Mouse (Mus musculus): ENCODE results near the gene Olfr1444. TPM values are rescaled to one million over a fixed set of nuclear protein-coding genes. Genes with fewer than 3 reads are reported as not detected.

The Olfr1444 gene
- polyA plus RNA-seq (2016; fragmentation: Nextera tagmentation; extraction: Ambion mirVana): not detected in 2 replicates

GRCm38 (mm10) chr19:12856983-12857382 lies at the start of gene Olfr1444:
Gene Olfr1444, plus strand, starts transcription at chr19:12857283.
- H3K9me3 ChIP-seq (replicated peaks): peaks cover 6% of the 10 kb centered on the region; the same call in 1 of the 2 replicates
- no peaks in the 10 kb centered on the region for H3K36me3 ChIP-seq
- H3K27ac ChIP-seq (replicated peaks): no peak within 1 kb of the TSS
- H3K4me1 ChIP-seq: no peaks in the 10 kb centered on the region
- no peak for DNase-seq (ENCODE audit: low spot score)
- WGBS: 71% methylated on average over 1 of the region's 1 CpGs
- H3K27me3 ChIP-seq (ENCODE audit: low read depth, poor library complexity, severe bottlenecking): no peaks in the 10 kb centered on the region
- H3K4me3 ChIP-seq: no peak within 1 kb of the TSS

GRCm38 (mm10) chr19:12812644-12813364 lies 44.3 kb upstream of the Olfr1444 start:
- H3K4me3 ChIP-seq: no peak overlapping the region
- 78% methylated on average over 1 of the region's 1 CpGs for WGBS

GRCm38 (mm10) chr19:12813883-12814282 lies 43.2 kb upstream of the Olfr1444 start:
- Histone ChIP-seq H3K4me1 (no peaks in the 10 kb centered on the region), H3K4me3 (no peak overlapping the region), H3K27ac (replicated peaks) (no peak overlapping the region), H3K27me3 (ENCODE audit: low read depth, poor library complexity, severe bottlenecking) (no peaks in the 10 kb centered on the region), H3K9me3 (replicated peaks) (no peaks in the 10 kb centered on the region), H3K36me3 (no peaks in the 10 kb centered on the region)
- no peak for DNase-seq (ENCODE audit: low spot score)
- WGBS: 95% methylated on average over 1 of the region's 1 CpGs

More at GRCm38 (mm10) chr19:12812644-12813364, 44.3 kb upstream of the Olfr1444 start:
- H3K27ac ChIP-seq (replicated peaks): no peak overlapping the region
- no peaks in the 10 kb centered on the region for H3K9me3 ChIP-seq (replicated peaks)
- no peaks in the 10 kb centered on the region for H3K27me3 ChIP-seq (ENCODE audit: low read depth, poor library complexity, severe bottlenecking)
- no peaks in the 10 kb centered on the region for H3K4me1 ChIP-seq
- no peak for DNase-seq (ENCODE audit: low spot score)
- no peaks in the 10 kb centered on the region for H3K36me3 ChIP-seq

GRCm38 (mm10) chr19:12818507-12818906 lies 38.6 kb upstream of the Olfr1444 start:
- H3K9me3 ChIP-seq (replicated peaks): no peaks in the 10 kb centered on the region
- no peaks in the 10 kb centered on the region for H3K27me3 ChIP-seq (ENCODE audit: low read depth, poor library complexity, severe bottlenecking)
- no peak for DNase-seq (ENCODE audit: low spot score)
- H3K27ac ChIP-seq (replicated peaks): no peak overlapping the region
- no peaks in the 10 kb centered on the region for H3K36me3 ChIP-seq
- no peaks in the 10 kb centered on the region for H3K4me1 ChIP-seq
- no peak overlapping the region for H3K4me3 ChIP-seq
- WGBS: 83% methylated on average over 1 of the region's 1 CpGs

GRCm38 (mm10) chr19:12820383-12820782 lies 36.7 kb upstream of the Olfr1444 start:
- DNase-seq (ENCODE audit: low spot score): no peak

GRCm38 (mm10) chr19:12824549-12824948 lies 32.5 kb upstream of the Olfr1444 start:
- H3K4me3 ChIP-seq: no peak overlapping the region
- no peak overlapping the region for H3K27ac ChIP-seq (replicated peaks)
- H3K4me1 ChIP-seq: no peaks in the 10 kb centered on the region
- no peaks in the 10 kb centered on the region for H3K36me3 ChIP-seq
- no peak for DNase-seq (ENCODE audit: low spot score)
- H3K9me3 ChIP-seq (replicated peaks): no peaks in the 10 kb centered on the region
- 77% methylated on average over 4 of the region's 4 CpGs for WGBS
- no peaks in the 10 kb centered on the region for H3K27me3 ChIP-seq (ENCODE audit: low read depth, poor library complexity, severe bottlenecking)

More at GRCm38 (mm10) chr19:12820383-12820782, 36.7 kb upstream of the Olfr1444 start:
- Histone ChIP-seq H3K27ac (replicated peaks) (no peak overlapping the region), H3K9me3 (replicated peaks) (no peaks in the 10 kb centered on the region), H3K27me3 (ENCODE audit: low read depth, poor library complexity, severe bottlenecking) (no peaks in the 10 kb centered on the region), H3K4me3 (no peak overlapping the region), H3K4me1 (no peaks in the 10 kb centered on the region), H3K36me3 (no peaks in the 10 kb centered on the region)
- 48% methylated on average over 4 of the region's 4 CpGs for WGBS

- Histone ChIP-seq H3K4me3 (no peak overlapping the region), H3K27ac (replicated peaks) (no peak overlapping the region), H3K4me1 (no peaks in the 10 kb centered on the region), H3K27me3 (ENCODE audit: low read depth, poor library complexity, severe bottlenecking) (no peaks in the 10 kb centered on the region), H3K36me3 (no peaks in the 10 kb centered on the region), H3K9me3 (replicated peaks) (no peaks in the 10 kb centered on the region)
- no peak for DNase-seq (ENCODE audit: low spot score)
- 78% methylated on average over 2 of the region's 2 CpGs for WGBS
These were observed 26.2 kb upstream of the Olfr1444 start for GRCm38 (mm10) chr19:12830823-12831430.

- Histone ChIP-seq H3K36me3 (no peaks in the 10 kb centered on the region), H3K4me3 (no peak overlapping the region), H3K27ac (replicated peaks) (no peak overlapping the region), H3K4me1 (no peaks in the 10 kb centered on the region), H3K27me3 (ENCODE audit: low read depth, poor library complexity, severe bottlenecking) (no peaks in the 10 kb centered on the region), H3K9me3 (replicated peaks) (no peaks in the 10 kb centered on the region)
- DNase-seq (ENCODE audit: low spot score): no peak
- WGBS: 73% methylated on average over 1 of the region's 1 CpGs
These were observed 25.5 kb upstream of the Olfr1444 start for GRCm38 (mm10) chr19:12831559-12831958.

- Histone ChIP-seq H3K4me3 (no peak overlapping the region), H3K9me3 (replicated peaks) (no peaks in the 10 kb centered on the region), H3K27me3 (ENCODE audit: low read depth, poor library complexity, severe bottlenecking) (no peaks in the 10 kb centered on the region), H3K4me1 (no peaks in the 10 kb centered on the region), H3K36me3 (no peaks in the 10 kb centered on the region), H3K27ac (replicated peaks) (no peak overlapping the region)
- 83% methylated on average over 3 of the region's 3 CpGs for WGBS
- DNase-seq (ENCODE audit: low spot score): no peak
These were observed 23.5 kb upstream of the Olfr1444 start for GRCm38 (mm10) chr19:12833625-12834024.

- H3K27me3 ChIP-seq (ENCODE audit: low read depth, poor library complexity, severe bottlenecking): no peaks in the 10 kb centered on the region
- H3K4me3 ChIP-seq: no peak overlapping the region
- 81% methylated on average over 1 of the region's 1 CpGs for WGBS
- H3K27ac ChIP-seq (replicated peaks): no peak overlapping the region
- H3K4me1 ChIP-seq: no peaks in the 10 kb centered on the region
- H3K9me3 ChIP-seq (replicated peaks): no peaks in the 10 kb centered on the region
- H3K36me3 ChIP-seq: no peaks in the 10 kb centered on the region
- no peak for DNase-seq (ENCODE audit: low spot score)
These were observed 18.6 kb upstream of the Olfr1444 start for GRCm38 (mm10) chr19:12838507-12838906.

GRCm38 (mm10) chr19:12846382-12846781 lies 10.7 kb upstream of the Olfr1444 start, which contains the start of gene Gm5244:
Gene Gm5244, plus strand, starts transcription at chr19:12846682.
- H3K9me3 ChIP-seq (replicated peaks): peaks cover 4% of the 10 kb centered on the region; the same call in 1 of the 2 replicates
- no peaks in the 10 kb centered on the region for H3K27me3 ChIP-seq (ENCODE audit: low read depth, poor library complexity, severe bottlenecking)
- no peak within 1 kb of the TSS for H3K27ac ChIP-seq (replicated peaks)
- DNase-seq (ENCODE audit: low spot score): no peak
- no peaks in the 10 kb centered on the region for H3K4me1 ChIP-seq
- no peak within 1 kb of the TSS for H3K4me3 ChIP-seq
- no peaks in the 10 kb centered on the region for H3K36me3 ChIP-seq

- H3K27me3 ChIP-seq (ENCODE audit: low read depth, poor library complexity, severe bottlenecking): no peaks in the 10 kb centered on the region
- no peaks in the 10 kb centered on the region for H3K4me1 ChIP-seq
- no peak for DNase-seq (ENCODE audit: low spot score)
- 85% methylated on average over 2 of the region's 2 CpGs for WGBS
- H3K9me3 ChIP-seq (replicated peaks): 0 out of 2 replicates have a peak, but pooled peaks cover 7% of the 10 kb centered on the region
- H3K27ac ChIP-seq (replicated peaks): no peak within 1 kb of the TSS
- no peak within 1 kb of the TSS for H3K4me3 ChIP-seq
- no peaks in the 10 kb centered on the region for H3K36me3 ChIP-seq
These were observed 26.5 kb downstream of the Olfr1444 start, which contains the start of gene Olfr1445 for GRCm38 (mm10) chr19:12883555-12883954. Gene Olfr1445, plus strand, starts transcription at chr19:12883855.

GRCm38 (mm10) chr19:12893424-12893823 lies 36.3 kb downstream of the Olfr1444 start, which contains the start of gene Olfr1446:
Gene Olfr1446, minus strand, starts transcription at chr19:12893524.
- no peaks in the 10 kb centered on the region for H3K4me1 ChIP-seq
- peaks cover 8% of the 10 kb centered on the region; the same call in 1 of the 2 replicates for H3K9me3 ChIP-seq (replicated peaks)
- WGBS: 86% methylated on average over 1 of the region's 1 CpGs
- H3K36me3 ChIP-seq: no peaks in the 10 kb centered on the region
- no peaks in the 10 kb centered on the region for H3K27me3 ChIP-seq (ENCODE audit: low read depth, poor library complexity, severe bottlenecking)
- no peak within 1 kb of the TSS for H3K27ac ChIP-seq (replicated peaks)
- no peak within 1 kb of the TSS for H3K4me3 ChIP-seq
- no peak for DNase-seq (ENCODE audit: low spot score)

All from midbrain, embryonic 10.5 days (tissue).